Mouse (Mus musculus): Measurements from ENCODE around the gene 1700001P01Rik.

DNA sequence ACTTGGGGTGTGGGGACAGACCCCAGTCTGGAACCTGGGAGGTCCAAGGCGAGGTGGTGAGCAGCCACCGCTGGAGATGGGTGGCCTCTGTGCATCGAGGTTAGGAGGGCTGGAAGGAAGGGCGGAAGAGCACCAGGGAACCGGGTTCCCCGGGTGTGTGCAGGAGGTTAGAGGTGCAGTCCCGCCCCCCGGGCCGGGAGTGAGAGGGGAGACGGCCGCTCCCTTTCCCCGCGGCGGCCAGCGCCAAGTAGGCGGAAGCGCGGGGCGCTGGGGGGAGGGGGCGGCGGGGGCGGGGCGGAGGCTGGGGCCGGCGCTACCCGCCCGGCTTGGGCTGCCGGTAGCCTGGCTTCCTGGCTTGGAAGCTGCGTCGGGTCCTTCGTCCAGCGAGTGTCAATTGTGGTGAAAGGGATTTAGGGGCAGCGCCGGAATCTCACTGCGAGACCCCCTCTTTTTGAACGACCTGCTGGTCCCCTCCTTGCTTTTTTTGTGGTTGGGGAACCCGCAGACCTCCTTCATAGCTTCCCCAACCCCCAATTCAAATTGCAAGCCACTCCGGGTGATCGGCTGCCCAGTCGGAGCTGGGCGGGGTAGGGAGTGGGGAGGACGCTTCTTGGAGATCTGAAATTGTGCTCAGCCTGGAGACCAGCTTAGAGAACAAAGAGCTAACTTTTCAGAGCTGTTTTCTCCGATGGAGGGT is 24.4 kb upstream of the 1700001P01Rik start:
- TF ChIP-seq GATA1 (IDR thresholded peaks at IDR 0.05; ENCODE audit: borderline replicate concordance, low read length) (no peak), FLI1 (IDR thresholded peaks at IDR 0.05; ENCODE audit: low read length) (no peak)
